Mouse (Mus musculus): ENCODE data around the gene Ets1. TPM values are rescaled to one million over a fixed set of nuclear protein-coding genes. Genes with fewer than 3 reads are reported as not detected.

Ets1 gene
- polyA plus RNA-seq, 1 experiment: 0.09 TPM

- Histone ChIP-seq H3K4me3 (replicated peaks) (no peak overlapping the region), H3K4me1 (no peaks in the 10 kb centered on the region), H3K36me3 (replicated peaks; ENCODE audit: low read length) (no peaks in the 10 kb centered on the region), H3K27me3 (replicated peaks) (peaks cover 14% of the 10 kb centered on the region), H3K9me3 (peaks cover 4% of the 10 kb centered on the region)
- no peak for TF ChIP-seq GATA1 (IDR thresholded peaks at IDR 0.05; ENCODE audit: borderline replicate concordance, low read length)
- TF ChIP-seq FLI1 (IDR thresholded peaks at IDR 0.05; ENCODE audit: low read length): no peak
Observed at GRCm38 (mm10) chr9:32731787-32732186, 95.8 kb downstream of the Ets1 start.

- Histone ChIP-seq H3K27me3 (replicated peaks) (peaks cover 7% of the 10 kb centered on the region), H3K4me1 (no peaks in the 10 kb centered on the region), H3K9me3 (no peaks in the 10 kb centered on the region), H3K36me3 (replicated peaks; ENCODE audit: low read length) (no peaks in the 10 kb centered on the region), H3K4me3 (replicated peaks) (no peak overlapping the region)
- TF ChIP-seq FLI1 (IDR thresholded peaks at IDR 0.05; ENCODE audit: low read length) (no peak), GATA1 (IDR thresholded peaks at IDR 0.05; ENCODE audit: borderline replicate concordance, low read length) (no peak)
Observed at GRCm38 (mm10) chr9:32735071-32735470, 99.0 kb downstream of the Ets1 start.

GRCm38 (mm10) chr9:32736051-32736450 is 100.0 kb downstream of the Ets1 start:
- H3K36me3 ChIP-seq (replicated peaks; ENCODE audit: low read length): no peaks in the 10 kb centered on the region
- H3K27me3 ChIP-seq (replicated peaks): peaks cover 11% of the 10 kb centered on the region
- H3K4me1 ChIP-seq: no peaks in the 10 kb centered on the region
- H3K9me3 ChIP-seq: no peaks in the 10 kb centered on the region
- H3K4me3 ChIP-seq (replicated peaks): no peak overlapping the region
- no peak for TF ChIP-seq GATA1 (IDR thresholded peaks at IDR 0.05; ENCODE audit: borderline replicate concordance, low read length)
- no peak for TF ChIP-seq FLI1 (IDR thresholded peaks at IDR 0.05; ENCODE audit: low read length)

GRCm38 (mm10) chr9:32739988-32740387 is 104.0 kb downstream of the Ets1 start:
- Histone ChIP-seq H3K4me1 (peaks cover 2% of the 10 kb centered on the region; the same call in 1 of the 2 replicates), H3K9me3 (no peaks in the 10 kb centered on the region), H3K36me3 (replicated peaks; ENCODE audit: low read length) (no peaks in the 10 kb centered on the region), H3K27me3 (replicated peaks) (peaks cover 17% of the 10 kb centered on the region), H3K4me3 (replicated peaks) (no peak overlapping the region)
- TF ChIP-seq FLI1 (IDR thresholded peaks at IDR 0.05; ENCODE audit: low read length) (no peak), GATA1 (IDR thresholded peaks at IDR 0.05; ENCODE audit: borderline replicate concordance, low read length) (no peak)

- no peak overlapping the region for H3K4me3 ChIP-seq (replicated peaks)
- TF ChIP-seq FLI1 (IDR thresholded peaks at IDR 0.05; ENCODE audit: low read length) (no peak), GATA1 (IDR thresholded peaks at IDR 0.05; ENCODE audit: borderline replicate concordance, low read length) (no peak)
- no peaks in the 10 kb centered on the region for H3K36me3 ChIP-seq (replicated peaks; ENCODE audit: low read length)
- H3K9me3 ChIP-seq: no peaks in the 10 kb centered on the region
- peaks cover 5% of the 10 kb centered on the region; the same call in 1 of the 2 replicates for H3K4me1 ChIP-seq
- H3K27me3 ChIP-seq (replicated peaks): peaks cover 17% of the 10 kb centered on the region
Observed at GRCm38 (mm10) chr9:32740751-32741387, 104.8 kb downstream of the Ets1 start.

- Histone ChIP-seq H3K27me3 (replicated peaks) (peaks cover 19% of the 10 kb centered on the region), H3K4me1 (peaks cover 10% of the 10 kb centered on the region; the same call in 1 of the 2 replicates), H3K4me3 (replicated peaks) (no peak overlapping the region), H3K36me3 (replicated peaks; ENCODE audit: low read length) (no peaks in the 10 kb centered on the region), H3K9me3 (no peaks in the 10 kb centered on the region)
- TF ChIP-seq FLI1 (IDR thresholded peaks at IDR 0.05; ENCODE audit: low read length) (no peak), GATA1 (IDR thresholded peaks at IDR 0.05; ENCODE audit: borderline replicate concordance, low read length) (no peak)
Observed at GRCm38 (mm10) chr9:32741681-32742080, 105.7 kb downstream of the Ets1 start.

GRCm38 (mm10) chr9:32743157-32743556 is 107.1 kb downstream of the Ets1 start:
- Histone ChIP-seq H3K27me3 (replicated peaks) (peaks cover 19% of the 10 kb centered on the region), H3K9me3 (no peaks in the 10 kb centered on the region), H3K4me1 (peaks cover 10% of the 10 kb centered on the region; the same call in 1 of the 2 replicates), H3K4me3 (replicated peaks) (no peak overlapping the region), H3K36me3 (replicated peaks; ENCODE audit: low read length) (no peaks in the 10 kb centered on the region)
- TF ChIP-seq GATA1 (IDR thresholded peaks at IDR 0.05; ENCODE audit: borderline replicate concordance, low read length) (no peak), FLI1 (IDR thresholded peaks at IDR 0.05; ENCODE audit: low read length) (no peak)

- Histone ChIP-seq H3K27me3 (replicated peaks) (peaks cover 19% of the 10 kb centered on the region), H3K36me3 (replicated peaks; ENCODE audit: low read length) (no peaks in the 10 kb centered on the region), H3K4me3 (replicated peaks) (no peak overlapping the region), H3K4me1 (peaks cover 10% of the 10 kb centered on the region; the same call in 1 of the 2 replicates), H3K9me3 (no peaks in the 10 kb centered on the region)
- no peak for TF ChIP-seq FLI1 (IDR thresholded peaks at IDR 0.05; ENCODE audit: low read length)
Observed at GRCm38 (mm10) chr9:32743642-32744161, 107.7 kb downstream of the Ets1 start.

GRCm38 (mm10) chr9:32744288-32744687 is 108.3 kb downstream of the Ets1 start:
- Histone ChIP-seq H3K36me3 (replicated peaks; ENCODE audit: low read length) (no peaks in the 10 kb centered on the region), H3K27me3 (replicated peaks) (peaks cover 19% of the 10 kb centered on the region), H3K4me3 (replicated peaks) (no peak overlapping the region), H3K4me1 (peaks cover 10% of the 10 kb centered on the region; the same call in 1 of the 2 replicates), H3K9me3 (no peaks in the 10 kb centered on the region)
- TF ChIP-seq FLI1 (IDR thresholded peaks at IDR 0.05; ENCODE audit: low read length) (no peak), GATA1 (IDR thresholded peaks at IDR 0.05; ENCODE audit: borderline replicate concordance, low read length) (no peak)

GRCm38 (mm10) chr9:32745079-32745763 is 109.2 kb downstream of the Ets1 start:
- no peaks in the 10 kb centered on the region for H3K9me3 ChIP-seq

More at GRCm38 (mm10) chr9:32745079-32745763, 109.2 kb downstream of the Ets1 start:
- no peak for TF ChIP-seq FLI1 (IDR thresholded peaks at IDR 0.05; ENCODE audit: low read length)
- no peak for TF ChIP-seq GATA1 (IDR thresholded peaks at IDR 0.05; ENCODE audit: borderline replicate concordance, low read length)
- Histone ChIP-seq H3K27me3 (replicated peaks) (peaks cover 25% of the 10 kb centered on the region), H3K4me1 (peaks cover 10% of the 10 kb centered on the region; the same call in 1 of the 2 replicates), H3K4me3 (replicated peaks) (no peak overlapping the region), H3K36me3 (replicated peaks; ENCODE audit: low read length) (no peaks in the 10 kb centered on the region)
